Mouse (Mus musculus) cerebellum, adult 11-12 months (tissue): ENCODE measurements around the gene St7l.
"Not testable (repeated sequence)": the region's sequence is repeated elsewhere in the genome, so short reads cannot be mapped to it uniquely, and the experiment has no call there.

ENCODE experiments used
- DNase-seq: peaks from one replicate; pipeline ENCODE4 v3.0.0; 2022

Gene St7l

DNA sequence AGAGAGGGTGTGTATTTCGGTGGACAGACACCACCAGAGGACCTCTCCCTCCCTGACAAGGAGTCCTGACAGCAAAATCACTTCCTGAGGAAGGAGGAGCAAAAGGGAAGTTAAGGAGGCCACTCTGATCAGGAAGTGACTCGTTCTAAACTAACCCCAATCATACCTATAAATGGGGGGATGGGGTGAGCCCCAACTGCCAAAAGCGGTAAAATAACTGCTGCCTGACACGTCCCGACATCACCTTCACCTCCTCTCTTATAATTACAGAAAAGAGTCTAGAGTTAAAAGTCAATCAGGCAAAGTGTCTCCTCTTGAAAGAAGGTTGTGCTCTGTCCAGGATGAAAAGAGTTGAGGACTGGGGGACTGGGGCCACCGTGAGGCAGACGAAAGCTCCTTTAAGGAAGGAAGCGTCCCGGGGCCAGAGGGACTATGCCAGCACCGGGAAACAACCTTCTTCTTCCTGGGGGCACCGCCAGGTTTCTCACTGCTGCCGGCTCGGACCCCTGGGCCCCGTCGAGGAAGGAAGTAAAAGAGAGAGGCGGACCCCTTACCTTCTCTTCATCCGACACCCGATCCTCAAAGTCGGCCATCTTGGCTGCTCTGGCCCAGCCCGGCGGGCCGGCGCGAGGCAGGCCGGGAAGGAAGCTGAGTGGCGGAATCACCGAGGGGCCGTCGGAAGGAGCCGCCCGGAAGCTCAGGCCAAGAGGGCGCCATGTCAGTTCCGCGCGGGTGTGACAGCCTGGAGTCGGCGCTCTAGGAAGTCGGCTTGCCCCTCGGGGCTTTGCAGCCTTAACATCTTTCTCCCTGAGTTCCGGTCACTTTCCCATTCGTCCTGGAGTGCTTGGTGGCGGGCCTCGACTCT is at the start of gene St7l, which contains the start of gene Capza1:
Gene St7l (plus strand): TSS at position 220 of the 865 bp plus-strand sequence.
Gene Capza1 (minus strand): TSS at position 720 of the 865 bp plus-strand sequence.
- peak; percentile 86 for DNase-seq

DNA sequence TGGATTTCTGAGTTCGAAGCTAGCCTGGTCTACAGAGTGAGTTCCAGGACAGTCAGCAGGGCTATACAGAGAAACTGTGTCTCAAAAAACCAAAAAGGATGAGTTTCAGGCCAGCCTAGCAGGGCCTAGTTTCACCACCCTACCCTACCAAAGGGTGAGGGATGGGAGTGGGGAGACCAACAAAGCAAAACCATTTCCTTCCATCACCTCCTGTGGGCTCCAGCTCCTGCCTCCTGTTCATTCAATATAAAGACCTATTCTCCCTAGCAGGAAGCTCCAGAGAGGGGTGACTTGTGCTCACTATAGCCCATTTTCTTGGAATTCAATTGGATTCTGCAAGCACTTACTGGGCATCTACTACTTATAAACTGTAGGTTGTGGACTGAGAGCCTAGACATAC is 49.1 kb upstream of the St7l start:
- no peak for DNase-seq

DNA sequence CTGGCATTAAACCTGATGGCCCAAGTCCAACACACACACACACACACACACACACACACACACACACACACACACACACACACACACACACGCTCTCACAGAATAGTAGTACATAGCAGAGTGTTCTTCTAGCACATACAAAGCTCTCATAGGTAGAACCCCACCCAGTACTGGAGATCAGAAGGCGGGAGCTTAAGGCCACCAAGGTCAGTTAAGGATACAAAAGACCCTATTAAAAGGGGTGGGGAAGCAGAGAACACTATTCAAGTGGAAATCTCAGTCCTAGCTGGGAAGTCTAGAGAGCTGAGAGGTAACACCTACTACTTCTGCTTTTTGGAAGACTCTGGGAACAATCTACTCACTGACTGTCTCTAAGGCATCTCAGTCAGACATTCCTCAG is 48.5 kb upstream of the St7l start:
- no peak for DNase-seq

DNA sequence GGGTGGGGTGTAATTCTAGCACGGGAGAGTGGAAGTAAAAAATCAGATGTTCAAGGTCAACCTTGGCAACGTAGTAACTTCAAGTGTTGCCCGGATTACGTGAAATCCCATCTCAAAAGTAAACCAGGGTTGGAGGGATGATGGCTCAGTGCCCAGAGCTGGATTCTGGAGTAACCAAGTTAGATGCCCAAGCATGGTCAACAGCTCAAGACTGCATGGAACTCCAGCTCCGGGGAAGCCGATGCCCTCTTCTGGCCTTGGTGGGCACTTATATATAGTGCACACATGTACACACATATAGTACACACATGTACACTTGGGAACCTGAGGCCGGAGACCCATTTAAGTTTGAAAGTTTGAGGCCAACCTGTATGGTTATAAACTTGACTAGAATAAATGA is 47.7 kb upstream of the St7l start:
- no peak for DNase-seq

DNA sequence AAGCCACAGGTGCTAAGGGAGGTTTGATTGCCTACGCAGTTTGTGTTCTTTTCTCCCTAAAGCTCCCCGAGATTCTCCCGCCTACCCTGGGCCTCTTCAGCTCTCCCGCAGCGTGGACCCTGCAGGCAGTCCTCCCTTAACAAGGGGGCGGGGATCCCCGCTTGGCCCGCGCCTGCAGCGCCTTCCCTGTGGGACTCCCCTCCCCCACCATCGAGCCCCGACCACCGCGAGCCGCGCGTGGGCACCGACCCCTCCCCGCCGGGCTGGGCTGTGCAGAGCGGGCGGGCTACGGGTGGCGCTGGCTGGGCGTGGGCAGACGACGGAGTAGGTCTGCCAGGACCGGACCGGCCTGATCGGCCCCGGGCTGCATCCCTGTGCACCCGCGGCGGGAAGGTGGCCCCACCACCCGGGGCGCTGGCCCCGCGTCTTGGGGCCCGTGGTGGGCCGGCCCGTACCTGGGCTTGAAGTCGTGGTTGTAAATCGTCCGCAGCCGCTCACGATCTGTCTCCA is 46.3 kb upstream of the St7l start:
- DNase-seq, result peak; percentile 12

DNA sequence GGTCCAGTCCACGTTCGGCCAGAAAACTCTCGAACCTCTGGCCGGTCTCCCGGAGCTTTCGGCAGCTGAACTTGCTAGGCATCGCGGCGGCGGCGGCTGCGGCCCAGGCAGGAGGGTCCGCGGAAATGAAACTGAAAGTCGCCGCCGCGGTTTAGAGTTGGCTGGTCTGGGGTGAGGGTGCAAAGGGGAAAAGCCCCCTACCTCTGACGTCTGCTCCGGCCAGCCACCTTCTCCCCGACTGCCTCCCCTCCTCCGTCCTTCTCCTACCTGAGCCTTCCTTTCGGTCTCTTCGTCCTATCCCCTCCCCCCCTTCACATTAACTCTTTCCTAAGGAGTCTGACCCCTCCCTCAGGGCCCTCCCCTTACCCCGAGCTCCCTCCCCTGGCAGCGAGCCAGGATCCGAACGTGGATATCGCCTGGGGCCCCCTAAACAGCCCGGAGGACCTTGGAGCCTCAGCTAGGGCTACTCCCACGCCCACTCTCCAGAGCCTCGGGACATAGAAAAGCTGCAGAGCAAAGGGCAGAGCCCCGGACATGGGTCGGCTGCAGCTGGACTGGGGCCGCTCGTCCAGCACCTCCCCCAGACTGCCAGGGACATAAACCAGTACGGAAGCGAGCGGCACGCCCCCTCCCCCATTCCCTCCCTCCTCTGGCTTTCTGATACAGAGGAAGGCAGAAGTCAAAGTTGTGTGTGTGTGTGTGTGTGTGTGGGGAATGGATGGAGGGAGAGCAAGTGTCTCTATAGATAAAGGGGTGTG is 45.6 kb upstream of the St7l start, which contains the start of gene Mov10:
Gene Mov10 (minus strand): TSS at position 573 of the 758 bp plus-strand sequence.
- DNase-seq, result peak; percentile 16

DNA sequence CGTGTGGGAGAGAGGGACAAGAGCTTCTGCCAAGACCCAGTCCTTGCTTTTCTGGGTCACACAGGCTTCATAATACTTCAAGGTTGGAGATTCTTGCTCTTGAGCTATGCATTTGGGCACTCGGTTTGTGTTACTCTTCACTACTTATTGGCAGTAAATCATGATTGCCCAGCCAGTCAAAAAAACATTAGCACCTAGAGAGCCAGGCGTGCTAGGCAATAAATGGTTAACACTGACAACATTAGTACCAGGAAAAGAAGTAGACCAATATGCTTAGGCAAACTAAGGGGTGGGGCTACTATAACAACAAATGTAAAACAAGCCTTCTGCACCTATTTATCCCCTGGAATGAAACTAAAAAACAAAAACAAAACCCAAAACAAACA is 45.1 kb upstream of the St7l start:
- no peak for DNase-seq

DNA sequence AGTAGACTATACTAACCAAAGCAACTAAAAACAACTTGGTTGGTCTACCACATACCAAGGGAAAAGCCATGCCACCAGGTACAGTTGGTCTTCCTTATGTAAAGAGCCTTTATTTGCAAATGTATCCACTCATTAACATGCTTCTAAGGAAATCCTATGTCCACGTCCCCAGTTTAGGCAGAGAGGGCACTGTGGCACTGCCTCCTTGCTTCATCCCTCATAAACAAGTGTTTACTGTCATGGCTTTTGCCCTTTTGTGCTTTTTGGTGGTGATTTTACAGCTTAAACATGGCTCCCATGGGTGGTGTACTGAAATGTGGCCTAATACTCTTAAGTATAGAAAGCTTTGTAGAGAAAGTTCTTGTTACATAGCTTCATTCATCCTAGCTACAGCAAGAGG is 43.4 kb upstream of the St7l start:
- DNase-seq, result no peak

DNA sequence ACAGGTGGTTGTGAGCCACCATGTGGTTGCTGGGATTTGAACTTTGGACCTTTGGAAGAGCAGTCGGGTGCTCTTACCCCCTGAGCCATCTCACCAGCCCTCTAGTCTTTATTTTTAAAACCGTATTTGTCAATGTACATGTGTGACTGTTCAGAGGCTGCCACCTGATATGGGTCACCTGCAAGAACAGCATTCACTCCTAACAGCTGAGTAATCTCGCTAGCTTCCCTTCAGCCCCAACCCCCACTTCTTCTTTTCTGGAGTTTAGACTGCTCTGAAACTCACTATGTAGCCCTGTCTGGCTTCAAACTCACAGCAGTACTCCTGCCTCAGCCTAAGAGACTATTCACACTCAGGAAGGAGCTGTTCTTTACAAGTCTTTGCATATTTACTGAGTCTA is 41.4 kb upstream of the St7l start:
- no peak for DNase-seq

DNA sequence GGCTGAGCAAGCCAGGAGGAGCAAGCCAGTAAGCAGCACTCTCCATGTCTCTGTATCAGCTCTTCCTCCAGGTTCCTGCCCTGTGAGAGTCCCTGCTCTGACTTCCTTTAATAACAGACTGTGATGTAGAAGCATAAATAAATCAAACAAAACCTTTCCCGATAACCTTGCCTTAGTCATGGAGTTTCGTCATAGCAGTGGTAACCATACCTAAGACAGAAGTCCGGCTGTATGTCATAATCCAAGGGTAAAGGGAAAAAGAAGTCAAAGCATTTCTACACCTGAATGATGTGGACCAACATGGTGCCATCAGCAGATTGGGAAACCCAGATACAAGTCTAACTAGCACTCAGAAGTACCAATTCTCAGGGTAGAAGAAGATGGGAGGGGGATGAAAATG is 28.0 kb upstream of the St7l start:
- DNase-seq, result no peak

DNA sequence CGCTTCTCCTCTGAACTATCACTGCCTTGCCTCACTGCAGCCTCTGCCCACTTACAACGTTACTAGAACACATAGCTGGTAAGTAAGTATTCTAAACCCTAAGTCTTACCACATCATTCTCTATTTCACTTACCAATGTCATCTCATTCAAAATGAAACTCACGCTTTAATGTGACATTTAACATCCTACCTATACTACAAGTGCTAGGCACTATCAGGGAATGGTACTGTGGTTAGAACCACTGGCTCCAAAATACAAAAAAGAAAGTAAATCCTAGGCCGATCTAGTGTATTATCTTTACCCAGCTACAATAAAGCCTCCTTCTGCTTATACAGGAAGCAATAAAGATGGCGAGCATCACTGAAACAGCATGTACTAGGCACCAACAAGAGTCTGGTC is 22.8 kb upstream of the St7l start:
- no peak for DNase-seq

DNA sequence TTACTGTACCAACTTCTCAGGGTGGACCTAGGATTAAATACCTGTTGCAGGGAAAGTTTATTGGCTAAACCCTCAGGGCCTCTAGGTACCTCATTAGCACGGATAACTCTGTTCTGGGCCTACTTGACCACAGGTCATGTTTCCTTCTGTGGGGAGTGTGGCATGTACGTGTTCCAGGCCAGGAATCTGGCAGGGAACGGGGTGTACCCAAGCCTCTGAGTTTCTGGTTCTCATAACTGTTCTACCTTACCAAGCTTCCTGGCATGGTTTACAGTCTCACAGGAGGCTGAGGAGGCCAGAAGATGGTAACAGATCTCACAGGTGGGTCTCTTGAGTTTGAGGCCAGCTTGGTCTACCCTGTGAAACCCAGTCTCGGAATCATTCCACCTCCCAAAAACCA is 17.2 kb upstream of the St7l start:
- no peak for DNase-seq

DNA sequence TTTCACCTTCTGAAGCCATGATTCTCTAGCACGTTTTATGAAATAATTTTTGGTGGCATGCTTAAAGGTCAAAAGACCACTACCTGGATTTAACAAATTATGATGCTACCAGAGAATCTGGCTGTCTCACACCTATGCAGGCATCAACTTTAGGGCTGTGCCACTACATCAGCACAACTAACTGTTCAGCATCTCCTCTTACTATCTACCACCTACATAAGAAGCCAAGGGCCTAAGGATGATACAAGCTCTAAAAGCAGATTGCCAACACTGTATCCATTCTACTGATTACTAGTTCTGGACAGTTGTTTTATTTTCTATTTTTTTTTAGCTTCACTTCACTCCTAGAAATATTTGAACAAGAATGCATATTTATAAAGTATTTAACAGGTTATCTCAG is 9.3 kb upstream of the St7l start:
- no peak for DNase-seq

DNA sequence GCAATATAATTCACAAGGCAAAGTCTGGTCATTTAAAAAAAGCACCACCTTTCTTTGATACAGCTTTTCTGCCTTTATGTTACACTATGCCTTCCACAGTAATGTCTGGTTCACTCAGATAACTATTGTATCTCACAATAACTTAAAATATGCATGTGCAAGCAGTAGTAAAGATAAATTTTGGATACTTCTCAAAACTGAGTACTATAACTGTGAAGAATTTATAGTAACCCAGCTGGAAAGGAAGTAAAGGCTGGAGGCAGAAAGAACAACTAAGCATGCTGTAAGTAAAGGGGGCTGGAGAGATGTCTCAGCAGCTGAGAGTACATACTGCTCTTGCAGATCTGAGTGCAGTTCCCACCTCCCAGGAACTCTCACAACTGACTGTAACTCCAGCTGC is 8.9 kb upstream of the St7l start:
- DNase-seq, result no peak

DNA sequence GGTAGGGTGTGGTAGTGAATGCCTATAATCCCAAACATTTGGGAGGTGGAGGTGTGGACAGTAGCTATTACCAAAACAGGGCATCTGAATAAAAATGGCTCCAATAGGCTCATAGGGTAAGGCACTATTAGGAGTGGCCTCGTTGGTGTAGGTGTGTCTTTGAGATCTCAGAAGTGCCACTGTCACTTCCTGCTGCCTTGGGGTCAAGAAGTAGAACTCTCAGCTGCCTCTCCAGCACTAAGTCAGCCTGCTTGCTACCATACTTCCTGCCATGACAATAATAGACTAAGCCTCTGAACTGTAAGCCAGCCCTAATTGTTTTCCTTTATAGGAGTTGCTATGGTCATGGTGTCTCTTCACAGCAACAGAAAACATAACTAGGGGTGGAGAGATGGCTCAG is 7.7 kb upstream of the St7l start:
- no peak for DNase-seq

DNA sequence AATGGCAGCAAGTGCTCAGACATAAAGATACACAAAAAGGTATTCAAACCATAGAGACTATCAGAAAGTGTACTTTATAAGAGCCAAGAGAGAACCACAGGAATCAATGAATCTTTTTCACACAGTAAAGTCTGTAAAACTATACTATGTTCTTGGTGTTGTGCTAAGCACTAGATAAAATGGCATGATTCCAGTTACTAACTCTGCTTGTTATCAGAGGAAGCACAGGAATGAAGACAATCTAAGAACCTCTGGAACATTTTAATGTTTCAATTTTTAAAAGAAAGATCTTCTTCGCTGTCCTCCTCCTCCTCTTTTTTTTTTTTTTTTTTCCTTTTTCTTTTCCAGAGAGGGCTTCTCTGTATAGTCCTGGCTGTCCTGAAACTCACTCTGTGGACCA is 5.2 kb upstream of the St7l start:
- no peak for DNase-seq

DNA sequence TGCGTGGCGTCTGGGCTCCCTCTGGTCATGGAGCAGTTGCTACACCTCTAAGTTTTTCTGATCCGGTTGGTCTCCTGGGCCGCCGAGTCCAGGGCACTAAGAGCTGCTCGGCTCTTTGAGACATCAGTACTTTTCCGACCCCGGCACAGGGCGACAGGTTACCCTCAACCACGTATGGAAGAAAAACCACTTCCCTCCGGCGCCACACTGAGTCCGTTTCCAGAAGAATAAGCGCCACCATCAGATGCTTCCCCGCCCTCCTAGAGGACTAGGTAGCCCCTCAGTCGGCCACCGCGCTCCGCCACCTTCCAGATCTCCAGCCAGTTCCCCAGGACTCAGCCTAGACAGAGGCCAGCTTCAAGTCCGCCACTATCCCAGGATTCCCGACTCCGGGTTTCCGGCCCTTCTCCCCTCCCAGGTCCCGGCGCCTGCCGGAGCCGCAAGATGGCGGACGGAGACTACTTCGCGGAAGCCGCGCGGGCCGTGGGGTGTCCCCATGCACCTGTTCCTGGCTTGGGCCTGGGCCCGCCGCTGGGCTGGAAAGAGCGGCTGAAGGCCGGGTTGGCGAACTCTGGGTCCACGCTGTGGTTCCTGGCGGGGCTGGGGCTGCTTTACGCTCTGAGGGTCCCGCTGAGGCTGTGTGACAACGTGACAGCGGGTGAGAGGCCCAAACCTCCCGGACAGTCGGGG is 991 bp downstream of the St7l start:
- DNase-seq, result peak; percentile 88

DNA sequence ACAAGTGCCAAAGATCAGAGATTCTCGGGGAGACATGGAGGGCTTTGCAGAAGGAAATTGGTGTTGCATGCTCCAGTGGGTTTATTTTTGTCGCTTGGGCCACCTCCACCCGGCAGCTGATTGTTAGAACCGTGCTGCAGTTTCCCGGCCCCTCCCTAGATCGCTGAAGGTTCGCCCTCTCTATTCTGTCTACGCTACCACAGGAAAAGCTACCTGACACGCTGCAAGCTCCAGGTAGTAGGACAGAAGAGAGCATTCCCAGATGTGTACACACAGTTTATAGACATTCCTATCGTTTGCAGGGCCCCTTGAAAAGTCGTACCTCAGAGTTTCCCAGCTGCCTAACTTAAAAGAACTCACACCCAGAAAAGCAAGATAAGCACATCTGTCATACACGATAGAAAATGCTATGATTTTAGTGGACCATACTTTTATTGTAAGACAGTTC is 1.6 kb downstream of the St7l start:
- no peak for DNase-seq

DNA sequence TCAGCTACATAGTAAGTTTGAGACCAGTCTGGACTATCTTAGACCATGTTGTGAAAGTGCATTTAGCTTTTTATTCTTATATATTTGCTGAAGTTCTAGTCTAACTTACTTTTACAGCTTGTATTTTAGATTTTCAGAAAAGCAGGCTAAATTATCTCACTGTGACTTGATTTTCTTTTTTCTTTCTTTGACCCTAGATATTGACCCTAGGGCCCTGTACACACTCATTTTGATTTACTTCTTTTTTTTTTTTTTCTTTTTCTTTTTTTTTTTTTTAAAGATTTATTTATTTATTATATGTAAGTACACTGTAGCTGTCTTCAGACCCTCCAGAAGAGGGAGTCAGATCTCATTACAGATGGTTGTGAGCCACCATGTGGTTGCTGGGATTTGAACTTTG is 2.9 kb downstream of the St7l start:
- DNase-seq, result not testable (repeated sequence)

DNA sequence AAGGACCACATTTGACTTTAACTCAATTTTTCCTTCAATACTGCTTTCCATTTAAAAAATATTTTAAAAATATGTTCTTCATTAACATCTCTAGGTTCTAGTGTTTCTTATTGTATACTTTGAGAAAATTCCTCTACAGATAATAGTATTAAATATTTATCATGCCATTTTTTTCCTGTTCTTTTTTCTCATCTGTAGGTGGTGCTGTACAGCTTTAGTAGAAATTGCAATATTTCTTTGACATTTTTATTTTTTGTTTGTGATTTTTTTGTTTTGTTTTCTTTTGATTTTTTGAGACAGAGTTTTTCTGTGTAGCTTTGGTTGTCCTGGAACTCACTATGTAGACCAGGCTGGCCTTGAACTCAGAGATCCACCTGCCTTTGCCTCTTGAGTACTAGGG is 5.8 kb downstream of the St7l start:
- no peak for DNase-seq

DNA sequence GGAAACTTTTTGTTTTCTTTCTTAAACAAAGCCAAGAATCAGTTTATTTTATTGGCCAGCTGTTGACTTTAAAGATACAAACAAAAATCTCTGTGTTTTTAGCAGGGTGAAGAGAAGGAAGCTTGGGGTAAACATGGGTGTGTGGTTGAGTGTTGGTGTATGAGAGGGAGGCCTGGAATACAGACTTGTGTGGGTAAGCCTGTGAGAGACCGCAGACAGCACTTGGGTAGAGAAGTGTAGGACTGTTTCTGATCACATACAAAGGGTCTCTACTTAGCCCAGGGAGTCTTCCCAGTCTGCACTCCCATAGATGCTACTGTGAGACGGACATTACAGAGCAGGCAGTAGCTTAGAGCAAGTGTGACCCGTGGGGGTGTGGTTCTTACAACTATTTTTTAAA is 24.8 kb downstream of the St7l start:
- no peak for DNase-seq

DNA sequence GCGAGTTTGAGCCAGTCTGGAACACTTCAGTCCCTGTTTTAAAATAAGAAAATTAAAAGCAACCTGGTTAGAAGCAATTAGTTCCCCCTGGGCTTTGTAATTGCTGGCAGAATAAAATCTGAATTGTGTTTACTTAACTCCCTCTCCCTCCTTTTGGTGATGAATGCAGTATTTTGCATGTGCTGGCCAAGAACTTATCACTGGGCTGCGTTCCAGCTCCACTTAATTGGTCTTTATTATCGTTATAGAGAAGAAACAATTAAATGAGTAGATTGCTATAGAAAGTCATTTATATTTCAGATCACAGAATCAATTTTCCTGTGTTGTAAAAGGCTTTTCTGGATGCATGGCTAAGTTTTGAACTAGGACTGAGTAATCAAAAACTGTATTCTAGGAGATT is 32.3 kb downstream of the St7l start:
- DNase-seq, result no peak

DNA sequence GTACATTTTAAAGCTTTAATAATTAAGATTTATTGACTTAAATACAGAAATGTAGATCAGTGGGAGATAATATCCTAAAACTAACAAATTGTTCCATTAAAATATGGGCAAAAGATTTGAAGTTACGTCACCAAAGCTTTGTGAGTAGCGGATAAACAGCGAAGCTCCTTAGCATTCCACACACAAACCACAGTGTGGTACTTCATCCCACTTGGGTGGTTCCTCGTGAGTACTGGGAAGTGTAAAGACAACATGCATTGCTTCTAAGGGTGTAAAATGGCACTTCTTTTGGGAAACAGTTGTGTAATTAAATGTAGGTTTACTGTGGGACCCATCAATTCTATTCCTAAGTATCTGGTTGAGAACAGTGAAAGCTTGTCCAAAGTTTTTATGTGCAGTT is 37.3 kb downstream of the St7l start:
- no peak for DNase-seq
